Mouse (Mus musculus): ENCODE measurements around the gene Stk25. TPM values are rescaled to one million over a fixed set of nuclear protein-coding genes. Genes with fewer than 3 reads are reported as not detected.

Stk25 gene
- polyA plus RNA-seq, 1 experiment from 2014 or later: 297 TPM

GRCm38 (mm10) chr1:93634481-93634891 is 24.0 kb downstream of the Stk25 start:
- 4% methylated on average over 6 of the region's 6 CpGs for WGBS
- peaks cover 26% of the 10 kb centered on the region for H3K4me1 ChIP-seq
- H3K27me3 ChIP-seq: no peaks in the 10 kb centered on the region
- no peaks in the 10 kb centered on the region for H3K9me3 ChIP-seq
- peak overlapping the region; percentile 97 for H3K9ac ChIP-seq (replicated peaks)
- peak overlapping the region; percentile 92 for H3K27ac ChIP-seq (replicated peaks)
- no peaks in the 10 kb centered on the region for H3K36me3 ChIP-seq
- H3K4me3 ChIP-seq: peak overlapping the region; percentile 79
- peak overlapping the region; percentile 89 for H3K4me2 ChIP-seq (replicated peaks)
- no peak for ATAC-seq (replicated peaks)

GRCm38 (mm10) chr1:93632723-93633122 is 25.7 kb downstream of the Stk25 start:
- Histone ChIP-seq H3K9ac (replicated peaks) (no peak overlapping the region), H3K4me2 (replicated peaks) (no peak overlapping the region), H3K36me3 (peaks cover 16% of the 10 kb centered on the region), H3K27ac (replicated peaks) (no peak overlapping the region), H3K9me3 (no peaks in the 10 kb centered on the region), H3K4me1 (peaks cover 26% of the 10 kb centered on the region), H3K4me3 (no peak overlapping the region), H3K27me3 (no peaks in the 10 kb centered on the region)
- WGBS: 94% methylated on average over 3 of the region's 3 CpGs
- no peak for ATAC-seq (replicated peaks)

GRCm38 (mm10) chr1:93630796-93631195 is 27.7 kb downstream of the Stk25 start:
- H3K4me3 ChIP-seq: no peak overlapping the region
- WGBS: 95% methylated on average over 3 of the region's 3 CpGs
- H3K27ac ChIP-seq (replicated peaks): no peak overlapping the region
- no peaks in the 10 kb centered on the region for H3K9me3 ChIP-seq
- no peak for ATAC-seq (replicated peaks)
- H3K36me3 ChIP-seq: peaks cover 36% of the 10 kb centered on the region
- H3K4me2 ChIP-seq (replicated peaks): no peak overlapping the region
- no peak overlapping the region for H3K9ac ChIP-seq (replicated peaks)
- no peaks in the 10 kb centered on the region for H3K27me3 ChIP-seq
- peaks cover 21% of the 10 kb centered on the region for H3K4me1 ChIP-seq

- peaks cover 90% of the 10 kb centered on the region for H3K36me3 ChIP-seq
- H3K4me3 ChIP-seq: no peak overlapping the region
- no peak for ATAC-seq (replicated peaks)
- no peaks in the 10 kb centered on the region for H3K4me1 ChIP-seq
- WGBS: 100% methylated on average over 1 of the region's 1 CpGs
- H3K9ac ChIP-seq (replicated peaks): no peak overlapping the region
- no peak overlapping the region for H3K4me2 ChIP-seq (replicated peaks)
- H3K27ac ChIP-seq (replicated peaks): no peak overlapping the region
- no peaks in the 10 kb centered on the region for H3K9me3 ChIP-seq
- no peaks in the 10 kb centered on the region for H3K27me3 ChIP-seq
Observed at GRCm38 (mm10) chr1:93624502-93624901, 34.0 kb downstream of the Stk25 start.

- Histone ChIP-seq H3K4me1 (no peaks in the 10 kb centered on the region), H3K27ac (replicated peaks) (no peak overlapping the region), H3K9ac (replicated peaks) (no peak overlapping the region), H3K27me3 (no peaks in the 10 kb centered on the region), H3K4me3 (no peak overlapping the region), H3K36me3 (peaks cover 36% of the 10 kb centered on the region), H3K9me3 (no peaks in the 10 kb centered on the region), H3K4me2 (replicated peaks) (no peak overlapping the region)
- peak; percentile 49; the same call in 1 of the 2 replicates for ATAC-seq (replicated peaks)
- WGBS: 87% methylated on average over 5 of the region's 5 CpGs
Observed at GRCm38 (mm10) chr1:93618948-93619347, 39.5 kb downstream of the Stk25 start.

- no peak for ATAC-seq (replicated peaks)
- no peak overlapping the region for H3K9ac ChIP-seq (replicated peaks)
- no peak overlapping the region for H3K27ac ChIP-seq (replicated peaks)
- 94% methylated on average over 4 of the region's 4 CpGs for WGBS
- H3K4me3 ChIP-seq: no peak overlapping the region
- no peaks in the 10 kb centered on the region for H3K9me3 ChIP-seq
- peaks cover 28% of the 10 kb centered on the region for H3K36me3 ChIP-seq
- no peaks in the 10 kb centered on the region for H3K27me3 ChIP-seq
- H3K4me2 ChIP-seq (replicated peaks): no peak overlapping the region
- no peaks in the 10 kb centered on the region for H3K4me1 ChIP-seq
Observed at GRCm38 (mm10) chr1:93618059-93618748, 40.3 kb downstream of the Stk25 start.

- 80% methylated on average over 8 of the region's 8 CpGs for WGBS
Observed at GRCm38 (mm10) chr1:93609762-93610161, 48.7 kb downstream of the Stk25 start.

GRCm38 (mm10) chr1:93608696-93609245 is 49.7 kb downstream of the Stk25 start:
- no peak for ATAC-seq (replicated peaks)
- Histone ChIP-seq H3K9me3 (no peaks in the 10 kb centered on the region), H3K27ac (replicated peaks) (no peak overlapping the region), H3K36me3 (no peaks in the 10 kb centered on the region), H3K27me3 (no peaks in the 10 kb centered on the region), H3K4me1 (no peaks in the 10 kb centered on the region), H3K9ac (replicated peaks) (no peak overlapping the region), H3K4me2 (replicated peaks) (no peak overlapping the region), H3K4me3 (no peak overlapping the region)
- WGBS: 79% methylated on average over 4 of the region's 4 CpGs

More at GRCm38 (mm10) chr1:93609762-93610161, 48.7 kb downstream of the Stk25 start:
- Histone ChIP-seq H3K36me3 (no peaks in the 10 kb centered on the region), H3K4me3 (no peak overlapping the region), H3K9me3 (no peaks in the 10 kb centered on the region), H3K4me2 (replicated peaks) (no peak overlapping the region), H3K27me3 (no peaks in the 10 kb centered on the region), H3K27ac (replicated peaks) (no peak overlapping the region), H3K4me1 (no peaks in the 10 kb centered on the region), H3K9ac (replicated peaks) (no peak overlapping the region)
- ATAC-seq (replicated peaks): no peak

- no peak for ATAC-seq (replicated peaks)
- no peak overlapping the region for H3K4me3 ChIP-seq
- no peaks in the 10 kb centered on the region for H3K27me3 ChIP-seq
- no peak overlapping the region for H3K4me2 ChIP-seq (replicated peaks)
- no peaks in the 10 kb centered on the region for H3K9me3 ChIP-seq
- whole genome bisulfite sequencing: 78% methylated on average over 14 of the region's 14 CpGs
- H3K36me3 ChIP-seq: no peaks in the 10 kb centered on the region
- no peak overlapping the region for H3K27ac ChIP-seq (replicated peaks)
- no peak overlapping the region for H3K9ac ChIP-seq (replicated peaks)
- no peaks in the 10 kb centered on the region for H3K4me1 ChIP-seq
Observed at GRCm38 (mm10) chr1:93607090-93608083, 51.1 kb downstream of the Stk25 start.

GRCm38 (mm10) chr1:93603921-93604320 is 54.5 kb downstream of the Stk25 start:
- Histone ChIP-seq H3K36me3 (no peaks in the 10 kb centered on the region), H3K4me2 (replicated peaks) (no peak overlapping the region), H3K27me3 (no peaks in the 10 kb centered on the region), H3K9me3 (no peaks in the 10 kb centered on the region), H3K4me1 (no peaks in the 10 kb centered on the region), H3K4me3 (no peak overlapping the region), H3K9ac (replicated peaks) (no peak overlapping the region), H3K27ac (replicated peaks) (no peak overlapping the region)
- no peak for ATAC-seq (replicated peaks)
- WGBS: 94% methylated on average over 12 of the region's 12 CpGs

- ATAC-seq (replicated peaks): no peak
- no peak overlapping the region for H3K4me2 ChIP-seq (replicated peaks)
- WGBS: 81% methylated on average over 4 of the region's 4 CpGs
Observed at GRCm38 (mm10) chr1:93602911-93603310, 55.5 kb downstream of the Stk25 start.

GRCm38 (mm10) chr1:93595916-93596315 is 62.5 kb downstream of the Stk25 start:
- 79% methylated on average over 6 of the region's 6 CpGs for WGBS
- Histone ChIP-seq H3K4me3 (no peak overlapping the region), H3K27ac (replicated peaks) (no peak overlapping the region), H3K4me1 (no peaks in the 10 kb centered on the region), H3K4me2 (replicated peaks) (no peak overlapping the region), H3K27me3 (no peaks in the 10 kb centered on the region), H3K9me3 (no peaks in the 10 kb centered on the region), H3K36me3 (no peaks in the 10 kb centered on the region), H3K9ac (replicated peaks) (no peak overlapping the region)
- ATAC-seq (replicated peaks): no peak

More at GRCm38 (mm10) chr1:93602911-93603310, 55.5 kb downstream of the Stk25 start:
- H3K4me1 ChIP-seq: no peaks in the 10 kb centered on the region
- no peak overlapping the region for H3K27ac ChIP-seq (replicated peaks)
- no peaks in the 10 kb centered on the region for H3K36me3 ChIP-seq
- no peaks in the 10 kb centered on the region for H3K27me3 ChIP-seq
- H3K9ac ChIP-seq (replicated peaks): no peak overlapping the region
- no peaks in the 10 kb centered on the region for H3K9me3 ChIP-seq
- no peak overlapping the region for H3K4me3 ChIP-seq

Measured in forebrain, embryonic 15.5 days (tissue).